Mouse (Mus musculus): Measurements from ENCODE around the gene Tmem167.

GRCm38 (mm10) chr13:90152536-90153273 lies 63.8 kb downstream of the Tmem167 start:
- TF ChIP-seq POLR2A (IDR thresholded peaks at IDR 0.05; ENCODE audit: borderline replicate concordance, insufficient read depth, low read length) (no peak), CTCF (IDR thresholded peaks at IDR 0.05; ENCODE audit: borderline replicate concordance, insufficient read depth, low read depth, low read length) (no peak)

Data from cerebellum, adult 2 months (tissue).